Mouse (Mus musculus) activated CD4-positive, CD25-positive, alpha-beta regulatory T cell (primary cell): ENCODE measurements around the gene Nom1. TPM values are rescaled to one million over a fixed set of nuclear protein-coding genes. Genes with fewer than 3 reads are reported as not detected.

ENCODE experiments used
- polyA plus RNA-seq, 2 experiments: library from polyadenylated mRNA; unstranded; fragments of 100-300 nt; shearing (Covaris generic); gene quantifications; one replicate each; pipeline ENCODE4 v1.2.1; 2017

Gene Nom1
- polyA plus RNA-seq, result 10 to 100 TPM; 25.0 to 32.5 TPM

DNA sequence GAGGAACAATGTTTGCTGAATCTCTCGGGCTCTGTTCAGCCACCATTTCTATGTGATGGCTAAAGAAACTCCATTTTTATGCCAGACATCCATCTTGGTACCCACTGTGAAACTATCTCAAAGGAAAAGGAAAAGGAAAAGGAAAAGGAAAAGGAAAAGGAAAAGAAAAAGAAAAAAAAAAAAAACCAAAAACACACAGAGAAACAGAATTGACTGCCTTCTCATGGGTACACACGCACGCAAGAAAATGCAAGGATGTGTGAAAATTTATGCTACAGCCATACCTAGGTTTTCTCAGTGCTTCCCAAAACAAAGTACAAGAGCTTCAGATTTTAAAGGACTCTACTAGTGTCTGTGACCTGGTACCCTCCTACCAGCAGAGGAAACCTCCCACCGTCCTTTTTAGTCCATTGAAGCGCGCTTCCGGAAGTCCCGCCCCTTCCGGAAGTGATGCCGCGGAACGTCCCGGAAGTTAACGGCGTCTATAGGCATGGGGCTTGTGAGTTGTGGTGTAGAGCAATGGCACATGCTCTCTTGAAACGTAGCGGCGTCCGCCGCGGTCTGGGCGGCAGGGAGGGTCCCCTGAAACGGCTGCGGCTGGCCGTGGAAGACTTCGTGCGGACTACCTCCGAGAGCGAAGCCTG, at the start of gene Nom1:
TSS of gene Nom1 (plus strand) at position 437 of the 644 bp plus-strand sequence.

GRCm38 (mm10) chr5:29478208-29479197, 44.0 kb downstream of the Nom1 start, which contains the start of gene Mnx1:
Mnx1 (minus strand) TSS chr5:29478470.

Other genes with a start within 250 kb of the Nom1 start
- 1 to 10 TPM; 1.4 to 1.5 TPM for gene Rnf32, start 238.7 kb upstream of the Nom1 start, polyA plus RNA-seq
- gene Lmbr1, start 56.3 kb upstream of the Nom1 start, polyA plus RNA-seq, result 1 to 10 TPM; 1.3 to 3.7 TPM
- not detected for gene Mnx1, start 43.8 kb downstream of the Nom1 start, polyA plus RNA-seq
- gene Ube3c, start 134.6 kb downstream of the Nom1 start, polyA plus RNA-seq, result 10 to 100 TPM; 42.3 to 46.1 TPM